Mouse (Mus musculus): ENCODE results near the gene Bcap31.

DNA sequence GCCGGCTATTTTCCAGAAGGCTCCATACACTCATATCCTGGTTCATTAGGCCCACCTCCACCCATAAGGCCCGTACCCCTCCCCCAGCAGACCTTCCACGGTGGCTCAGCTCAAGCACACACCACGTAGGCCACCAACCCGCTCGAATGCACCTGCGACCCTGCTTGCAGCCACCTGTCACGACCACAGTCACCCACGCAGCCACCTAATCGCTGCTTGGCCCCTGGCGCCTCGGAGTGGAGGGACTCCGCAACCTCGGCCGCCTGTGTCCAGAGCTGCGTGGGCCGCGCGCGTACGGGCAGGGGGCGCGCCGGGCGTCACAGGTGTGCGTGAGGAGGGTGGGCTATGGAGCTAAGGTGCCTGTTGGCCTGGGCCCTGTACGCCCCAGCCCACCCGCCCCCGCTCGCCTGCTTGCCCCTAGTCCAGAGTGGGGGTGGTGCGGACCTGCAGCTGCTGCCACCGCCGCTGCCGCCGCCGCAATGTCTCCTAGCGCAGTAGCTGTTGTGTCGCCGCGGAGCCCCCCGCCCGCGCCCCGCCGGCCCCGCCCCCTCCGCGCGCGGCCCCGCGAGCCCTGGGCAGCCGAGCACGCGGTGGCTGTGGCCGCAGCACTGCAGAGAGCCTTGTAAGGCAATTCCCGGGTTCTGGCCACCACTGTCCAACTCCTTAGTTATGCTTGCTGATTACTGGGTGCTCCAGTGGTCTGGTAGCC, 56.2 kb downstream of the Bcap31 start, which contains the start of gene Pnck:
- TF ChIP-seq POLR2A (IDR thresholded peaks at IDR 0.05; ENCODE audit: insufficient read depth, low read depth, low read length) (no peak), CTCF (IDR thresholded peaks at IDR 0.05; ENCODE audit: insufficient read depth, low read depth, low read length) (no peak)
